Mouse (Mus musculus) frontal cortex, adult 2 months (tissue): ENCODE results near the gene Vsnl1. TPM values are rescaled to one million over a fixed set of nuclear protein-coding genes. Genes with fewer than 3 reads are reported as not detected.

Source experiments
- DNase-seq, 2 experiments: peaks; one replicate each; pipeline ENCODE4 v3.0.0; 2022; ENCODE audit warnings: low spot score in 1 of 2; ENCODE audit errors: extremely low spot score in 1 of 2
- polyA plus RNA-seq: library from polyadenylated mRNA; depleted of rRNA; stranded (reverse); fragments of >200 nt; gene quantifications from 2 replicates; pipeline ENCODE4 v1.2.3, GENCODE M21; 2012

The Vsnl1 gene
- polyA plus RNA-seq, 1 experiment, result 358 TPM

DNA sequence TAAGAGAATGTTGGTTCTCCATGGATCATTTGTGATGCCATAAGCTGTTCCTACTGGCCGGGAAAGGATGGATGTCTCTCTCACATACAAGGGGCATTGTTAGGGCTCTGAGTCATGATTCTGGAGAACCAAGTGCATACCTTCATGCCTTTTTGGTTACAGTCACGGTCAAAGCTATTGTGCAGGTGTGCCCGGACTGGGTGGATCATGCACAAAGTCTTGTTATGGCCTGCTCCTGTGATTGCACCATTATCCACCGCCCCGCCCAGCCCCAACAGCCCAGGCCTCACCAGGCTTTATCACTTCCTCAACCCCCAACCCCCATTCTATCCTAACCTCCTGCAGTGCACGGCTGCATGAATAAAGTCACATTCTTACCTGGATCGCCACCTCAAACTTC, 47.3 kb downstream of the Vsnl1 start:
- DNase-seq, result no peak

DNA sequence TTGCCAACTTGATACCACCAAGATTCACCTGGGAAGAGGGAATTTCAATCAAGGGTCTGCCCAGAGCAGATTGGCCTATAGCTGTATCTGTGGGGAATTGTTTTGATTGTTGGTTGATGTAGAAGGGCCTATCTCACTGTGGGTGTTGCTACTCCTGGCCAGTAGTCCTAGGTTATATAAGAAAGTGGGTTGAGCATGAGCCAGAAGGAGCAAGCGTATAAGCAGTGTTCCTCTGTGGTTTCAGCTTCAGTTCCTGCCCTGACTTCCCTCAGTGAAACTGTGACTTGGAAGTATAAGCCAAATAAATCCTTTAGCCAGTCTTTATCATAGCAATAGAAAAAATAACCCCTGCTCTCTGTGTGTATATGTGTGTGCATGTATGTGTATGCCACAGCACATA, 51.7 kb downstream of the Vsnl1 start:
- no peak for DNase-seq

DNA sequence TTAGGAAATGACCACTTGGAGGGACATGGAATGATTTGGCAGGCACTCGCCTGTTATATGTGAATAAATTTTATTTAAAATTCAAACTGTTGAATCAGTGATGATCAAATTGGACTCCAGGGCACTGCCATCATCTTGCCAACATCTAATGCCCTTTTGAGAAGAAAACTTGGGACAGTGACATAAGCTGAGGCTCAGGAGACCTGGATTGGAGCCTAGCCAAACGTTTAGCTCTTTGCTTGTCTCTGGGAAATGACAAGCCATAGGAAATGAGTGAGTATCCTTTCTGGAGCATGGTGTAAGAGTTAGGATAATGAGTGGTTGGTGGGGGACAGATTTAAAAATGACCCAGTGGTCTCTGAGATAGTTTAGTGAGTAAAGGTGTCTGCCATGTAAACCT, 57.0 kb downstream of the Vsnl1 start:
- no peak for DNase-seq

DNA sequence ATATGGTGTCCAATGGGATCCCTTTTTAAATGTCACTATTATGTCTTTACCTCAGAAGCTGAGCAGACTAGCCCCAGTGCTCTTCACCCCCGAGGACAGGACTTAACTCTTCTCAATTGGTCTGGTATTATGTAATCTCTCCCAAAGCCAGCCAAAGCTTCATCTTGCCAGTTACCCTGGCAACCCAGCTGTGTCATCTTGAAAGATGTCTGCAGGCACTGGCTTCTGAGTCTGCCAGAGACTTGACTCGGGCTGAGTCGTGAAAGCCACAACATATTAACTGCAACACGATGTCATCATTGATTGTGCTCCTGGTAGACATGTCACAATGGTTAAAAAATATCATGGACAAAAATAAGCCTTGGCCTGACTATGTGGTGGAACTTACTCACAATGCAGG, 66.4 kb downstream of the Vsnl1 start:
- peak; percentile 77 to 79 for DNase-seq

DNA sequence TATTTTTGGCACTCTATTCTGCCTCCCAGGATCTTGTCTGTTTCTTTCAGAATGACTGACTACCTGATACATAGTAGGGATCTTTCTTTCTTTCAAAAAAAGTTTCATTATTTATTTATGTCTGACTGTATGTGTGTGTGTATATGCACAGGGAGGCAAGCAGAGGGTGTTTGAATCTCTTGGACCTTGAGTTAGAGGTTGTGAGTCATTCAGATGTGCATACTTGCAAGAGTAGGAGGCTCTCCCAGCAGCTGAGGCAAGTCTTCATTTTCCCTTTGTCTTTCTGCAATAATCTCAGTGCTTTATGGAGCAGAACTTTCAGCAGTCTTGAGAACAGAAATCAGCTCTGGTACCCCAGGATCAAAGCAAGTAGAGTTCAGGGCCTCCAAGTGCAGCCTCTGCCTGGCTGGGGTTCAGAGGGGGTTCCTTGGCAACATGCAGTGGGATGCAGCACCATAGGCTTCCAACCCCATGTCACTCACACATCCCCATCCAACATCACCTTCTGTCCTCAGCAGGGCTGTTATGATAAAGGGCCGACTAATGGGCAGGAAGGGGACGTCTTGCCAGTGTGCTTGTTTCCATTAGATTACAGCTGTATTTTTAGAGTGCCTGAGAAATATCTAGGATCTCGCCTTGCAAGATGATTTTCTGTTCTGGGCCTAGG, 69.2 kb downstream of the Vsnl1 start:
- no peak for DNase-seq

DNA sequence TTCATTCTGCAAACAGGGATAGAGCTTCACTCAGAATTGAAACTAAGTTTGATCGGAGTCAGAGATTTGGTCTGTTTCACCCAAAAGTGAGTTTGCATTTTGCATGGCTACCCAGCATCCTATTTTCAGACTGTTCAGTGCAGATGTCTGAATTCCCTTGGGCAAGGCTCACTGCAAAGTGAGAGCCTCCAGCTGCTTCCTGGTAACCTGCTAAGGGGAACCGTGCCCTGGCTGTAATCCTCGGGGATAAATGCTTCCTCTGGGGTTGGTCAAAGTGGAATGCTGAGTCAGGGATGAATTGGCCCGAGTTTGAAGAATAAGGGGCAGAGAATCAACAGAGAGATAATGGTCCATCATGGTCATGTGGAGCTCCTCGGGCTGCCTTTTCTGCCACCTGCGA, 71.5 kb downstream of the Vsnl1 start:
- DNase-seq, result no peak

DNA sequence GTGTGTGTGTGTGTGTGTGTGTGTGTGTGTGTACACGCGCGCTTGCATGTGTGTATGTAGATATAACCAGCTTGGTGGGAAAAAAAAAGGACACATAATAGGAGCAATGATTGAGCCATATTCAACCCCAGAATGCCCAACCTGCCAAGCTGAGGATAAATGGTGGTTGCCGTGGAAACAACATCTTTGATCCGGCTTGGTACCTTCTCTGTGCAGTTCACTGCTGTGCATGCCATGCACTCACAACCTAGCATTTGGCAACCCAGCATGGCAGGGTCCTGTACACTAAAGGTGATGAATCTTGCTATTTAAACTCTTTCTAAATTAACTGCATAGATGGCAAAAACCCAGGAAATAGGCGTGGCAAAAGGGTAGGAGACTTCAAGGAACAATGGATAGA, 74.0 kb downstream of the Vsnl1 start:
- DNase-seq, result no peak

DNA sequence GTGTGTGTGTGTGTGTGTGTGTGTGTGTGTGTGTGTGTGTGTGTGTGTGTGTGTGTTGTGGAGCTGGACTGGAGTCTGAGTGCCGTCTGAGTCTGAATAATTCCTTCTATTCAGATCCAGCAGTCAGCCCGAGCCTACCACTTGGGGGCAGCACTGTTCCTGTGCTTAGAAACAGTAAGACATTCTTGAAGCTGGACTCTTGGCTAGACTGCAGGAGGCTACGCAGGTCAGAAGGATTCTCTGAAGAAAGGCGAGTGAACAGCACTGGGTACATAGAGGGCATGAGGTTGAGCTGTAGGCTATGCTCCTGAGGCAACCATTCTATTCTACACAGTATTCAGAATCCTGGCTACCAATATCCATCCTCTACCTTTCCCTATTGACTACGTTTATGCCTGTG, 85.5 kb downstream of the Vsnl1 start:
- DNase-seq, result peak; percentile 73 to 93

DNA sequence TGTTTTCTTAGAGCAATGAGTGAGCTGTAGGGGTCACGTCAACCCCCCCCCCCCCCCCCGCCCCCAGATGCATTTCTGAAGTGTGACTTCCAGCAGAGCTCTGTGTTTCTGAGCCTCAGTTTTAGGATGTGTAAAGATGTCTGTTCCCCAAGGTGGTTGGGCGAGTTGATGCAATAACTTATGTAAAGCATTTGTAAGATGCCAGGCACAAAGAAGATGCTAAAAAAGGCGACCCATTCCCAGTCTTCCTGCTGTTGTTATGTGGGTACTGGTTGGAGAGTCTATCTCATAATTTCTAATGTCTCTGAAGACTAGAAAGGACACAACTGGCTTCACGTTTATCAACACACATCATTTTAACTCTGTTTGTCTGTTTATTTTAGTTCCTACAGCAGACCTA, 86.5 kb downstream of the Vsnl1 start:
- peak in 1 of 2 experiments; percentile 62 for DNase-seq

DNA sequence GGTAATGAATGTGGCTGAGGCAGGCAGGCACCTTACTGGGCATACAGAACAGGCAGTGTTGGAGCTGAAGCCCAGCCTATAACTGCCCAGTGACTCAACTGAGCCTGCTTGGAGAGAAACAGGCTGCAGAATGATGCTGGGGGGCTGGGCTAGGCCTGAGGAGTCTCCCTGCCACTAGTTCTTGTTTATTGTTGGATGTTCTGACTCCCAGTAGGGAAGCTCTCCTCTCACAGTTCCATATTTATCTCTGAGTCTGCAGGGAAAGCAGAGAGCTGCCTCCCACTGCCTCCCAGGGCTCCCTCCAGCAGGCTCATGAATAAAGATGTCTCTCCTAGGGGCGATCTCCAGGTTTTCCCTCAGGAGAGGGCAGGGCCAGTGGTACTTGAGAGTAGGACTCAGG, 88.0 kb downstream of the Vsnl1 start:
- DNase-seq, result peak; percentile 81 to 83

DNA sequence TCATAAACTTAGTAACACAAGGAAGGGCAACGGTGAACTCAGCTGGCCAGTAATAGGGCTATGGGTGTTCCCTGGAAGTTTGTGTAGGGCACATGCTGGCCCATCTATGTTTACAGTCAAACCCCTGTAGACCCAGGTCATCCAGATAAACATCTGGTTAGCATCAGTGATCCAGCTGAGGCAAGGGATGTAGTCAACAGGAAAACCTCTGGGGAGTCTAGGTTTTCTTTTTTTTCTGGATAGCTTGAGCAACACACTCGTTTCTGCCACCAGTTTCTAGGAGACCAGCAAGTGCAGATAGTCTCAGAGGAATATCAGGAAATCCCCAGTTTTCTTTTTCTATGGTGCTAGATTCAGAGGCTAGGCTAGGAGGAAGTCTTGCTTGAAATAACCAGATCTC, 90.5 kb downstream of the Vsnl1 start:
- DNase-seq, result no peak

DNA sequence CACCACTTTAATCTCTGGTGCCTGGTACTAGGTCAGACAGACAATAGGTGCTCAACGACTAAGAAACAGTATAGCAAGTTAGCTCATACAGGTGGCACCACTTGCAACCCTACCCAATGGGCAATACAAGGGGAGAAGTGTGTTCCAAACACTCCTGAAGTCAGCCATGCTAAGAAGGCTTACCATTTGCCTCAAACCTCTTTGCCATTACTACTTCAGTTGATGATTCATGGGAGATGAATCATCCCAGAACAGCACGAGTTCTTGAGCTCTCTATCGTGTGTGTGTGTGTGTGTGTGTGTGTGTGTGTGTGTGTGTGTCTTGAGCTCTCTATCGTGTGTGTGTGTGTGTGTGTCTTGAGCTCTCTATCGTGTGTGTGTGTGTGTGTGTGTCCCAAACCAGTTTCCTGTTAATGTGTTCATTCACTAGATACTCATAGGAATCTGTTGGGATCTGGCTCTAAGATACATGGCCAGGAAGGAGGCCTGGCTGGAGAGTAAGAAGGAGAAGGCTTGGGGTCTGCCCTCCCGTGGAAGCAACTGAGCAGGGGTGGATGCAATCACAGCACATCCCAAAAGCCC, 94.3 kb downstream of the Vsnl1 start:
- peak in 1 of 2 experiments; percentile 38 for DNase-seq

DNA sequence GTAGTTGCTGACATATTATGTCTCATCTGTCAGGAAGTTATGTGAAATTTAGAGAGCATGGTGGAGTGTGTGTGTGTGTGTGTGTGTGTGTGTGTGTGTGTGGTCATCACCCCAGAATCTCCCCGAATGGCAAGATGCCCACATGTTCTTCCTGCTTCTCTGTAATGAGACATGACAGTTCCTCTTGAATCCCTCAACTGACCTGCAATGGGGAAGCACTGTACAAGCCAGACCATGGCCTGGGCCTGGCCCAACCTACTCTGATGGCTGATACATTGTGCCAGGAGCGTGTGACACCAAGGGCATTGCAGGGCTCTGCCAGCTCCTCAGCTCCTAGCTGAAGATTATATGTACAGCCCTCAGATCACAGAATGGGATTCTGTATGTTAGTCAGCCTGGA, 98.2 kb downstream of the Vsnl1 start:
- DNase-seq, result no peak

DNA sequence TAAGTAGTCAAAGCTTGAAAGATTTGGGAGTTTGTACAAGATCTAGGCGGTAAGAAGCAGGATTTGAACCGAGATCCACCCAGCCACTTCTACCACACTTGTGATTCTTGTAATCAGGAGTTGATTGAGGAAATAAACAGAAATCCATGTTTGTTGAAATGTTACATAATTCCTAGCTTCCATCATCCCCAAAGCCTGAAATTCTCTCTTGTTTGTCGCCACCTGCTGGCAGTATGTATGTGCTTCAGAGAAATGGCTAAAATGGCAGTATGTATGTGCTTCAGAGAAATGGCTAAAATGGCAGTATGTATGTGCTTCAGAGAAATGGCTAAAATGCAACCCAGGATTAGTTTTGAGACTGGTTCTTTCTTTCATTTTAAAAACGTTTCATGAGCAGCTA, 99.6 kb downstream of the Vsnl1 start:
- peak in 1 of 2 experiments; percentile 67 for DNase-seq

DNA sequence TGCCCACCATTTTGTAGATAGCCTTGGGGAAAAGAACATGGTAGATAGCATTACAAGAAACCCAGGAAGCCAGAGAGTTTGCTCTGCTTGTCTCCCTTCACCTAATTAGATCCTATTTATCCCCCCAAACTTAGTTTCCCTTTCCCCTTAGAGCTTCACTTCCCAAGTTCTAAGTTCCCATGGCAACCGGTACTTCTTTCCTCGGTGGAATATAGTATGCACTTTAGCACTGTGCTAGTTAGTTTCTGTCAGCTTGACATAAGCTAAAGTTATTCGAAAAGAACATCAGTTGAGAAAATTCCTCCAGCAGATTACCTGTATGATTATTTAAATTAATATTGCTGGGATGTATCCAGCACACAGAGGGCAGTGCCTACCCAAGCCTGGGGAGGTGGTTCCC, 109.9 kb downstream of the Vsnl1 start:
- no peak for DNase-seq

DNA sequence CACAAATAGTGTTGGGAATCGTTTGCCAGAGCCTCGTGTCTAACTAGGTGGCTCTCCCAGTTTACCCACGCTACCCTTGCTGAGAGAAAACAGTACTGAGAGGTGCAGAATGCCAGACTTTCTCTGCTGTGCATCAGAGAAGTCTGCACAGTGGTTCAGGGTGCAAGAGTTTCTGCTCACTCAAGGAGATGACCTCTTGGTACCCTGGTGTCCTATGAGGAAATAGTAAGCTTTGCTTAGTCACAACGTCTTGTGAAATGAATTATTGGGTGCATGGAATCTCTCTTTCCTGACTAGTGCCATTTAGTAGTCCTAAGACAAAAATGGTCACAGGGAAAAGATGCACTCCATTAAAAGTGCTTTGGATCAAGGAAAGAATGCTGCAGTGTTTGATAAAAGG, 111.9 kb downstream of the Vsnl1 start:
- no peak for DNase-seq

DNA sequence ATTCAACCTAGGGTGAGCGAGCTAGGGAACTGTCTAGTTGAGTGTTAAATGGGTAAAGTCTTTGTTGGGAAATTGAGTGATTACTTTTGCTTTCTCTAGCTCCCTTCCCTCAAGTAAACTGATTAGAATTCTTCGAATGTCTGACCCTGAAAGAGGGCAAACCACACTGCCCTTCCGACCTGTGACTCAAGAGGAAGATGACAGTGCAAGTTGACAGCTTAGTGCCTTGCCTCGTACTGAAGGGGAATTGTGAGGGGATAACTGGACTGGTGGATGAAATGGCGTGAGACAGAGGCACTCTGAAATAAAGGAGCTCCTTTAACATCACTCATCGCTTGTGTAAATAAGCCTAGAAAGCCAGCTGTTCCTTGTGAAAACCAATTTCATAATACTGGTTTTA, 118.7 kb downstream of the Vsnl1 start:
- no peak for DNase-seq

DNA sequence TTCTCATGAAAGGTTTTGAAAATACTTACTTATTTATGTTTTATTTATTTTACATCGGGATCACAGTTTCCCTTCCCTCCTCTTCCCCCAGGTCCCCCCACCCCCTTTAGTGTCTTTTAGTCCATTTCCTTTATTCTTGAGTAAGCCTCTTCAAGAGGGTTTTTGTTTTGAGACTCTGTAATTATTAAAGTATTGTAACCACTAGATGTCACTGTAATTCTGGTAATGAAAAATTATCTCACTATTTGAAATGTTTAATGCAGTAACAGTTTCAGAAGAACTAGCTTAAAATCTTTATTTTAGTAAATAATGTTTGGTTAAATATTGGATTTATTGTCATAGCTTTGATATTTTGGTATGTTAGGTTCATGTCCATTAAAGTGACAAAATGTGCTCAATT, 122.6 kb downstream of the Vsnl1 start:
- DNase-seq, result no peak

DNA sequence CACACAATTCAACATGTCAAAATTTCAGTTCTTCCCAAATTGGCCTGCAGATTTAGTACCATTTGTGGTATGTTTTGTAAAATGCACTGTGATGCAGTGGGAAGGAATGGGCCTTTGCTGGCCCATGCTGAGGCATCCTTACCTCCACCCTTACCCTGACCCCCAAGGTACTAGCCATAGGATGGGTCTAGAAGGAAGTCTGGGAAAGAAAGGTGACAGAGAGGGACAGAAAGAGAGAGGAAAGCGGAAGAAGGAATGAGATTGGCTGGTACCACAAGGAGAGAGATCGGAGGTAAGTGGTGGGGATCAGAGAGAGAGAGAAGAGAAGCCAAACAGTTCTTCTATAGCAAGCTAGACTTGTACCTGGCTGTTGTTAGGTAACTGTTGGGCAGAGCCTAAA, 125.3 kb downstream of the Vsnl1 start:
- DNase-seq, result no peak

DNA sequence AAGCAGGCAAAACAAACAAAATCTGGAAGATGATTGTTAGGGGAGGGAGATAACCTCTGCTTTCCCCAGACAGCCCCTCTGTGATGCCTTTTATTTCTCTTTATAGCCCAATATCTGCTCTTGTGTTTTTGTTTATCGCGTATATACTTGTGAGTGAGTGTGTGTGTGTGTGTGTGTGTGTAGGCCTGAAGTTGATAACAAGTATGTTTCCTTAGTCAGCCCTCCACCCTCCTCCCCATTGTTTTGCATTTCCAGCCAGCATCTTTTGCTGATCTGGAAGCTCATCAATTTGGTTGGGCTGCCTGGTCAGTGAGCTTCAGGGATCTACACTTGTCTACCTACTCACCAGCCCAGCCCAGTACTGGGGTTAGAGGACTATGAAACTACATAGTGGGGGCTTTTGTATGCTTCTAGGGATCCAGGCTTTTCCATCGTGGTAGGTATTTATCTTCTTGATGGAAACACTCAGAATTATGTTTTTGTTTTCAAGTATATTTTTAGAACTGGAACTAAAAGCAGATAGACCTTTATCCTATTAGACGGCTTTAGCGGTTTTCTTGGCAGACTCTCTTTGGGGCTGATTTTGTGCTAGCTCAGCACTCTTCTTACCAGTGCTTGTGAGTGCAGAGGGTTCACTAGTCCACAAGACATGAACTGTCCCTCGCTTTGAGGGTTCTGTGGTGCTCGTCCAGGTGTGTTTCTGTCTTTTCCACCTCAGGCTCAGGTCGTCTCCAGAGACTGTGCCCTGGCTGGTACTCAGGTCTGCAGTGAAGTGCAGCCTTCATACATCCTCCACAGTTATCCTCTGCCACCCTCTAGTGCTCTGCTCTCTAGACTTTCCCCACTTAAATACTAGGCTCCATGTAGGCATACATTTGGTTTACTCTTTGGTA, 129.4 kb downstream of the Vsnl1 start:
- no peak for DNase-seq

DNA sequence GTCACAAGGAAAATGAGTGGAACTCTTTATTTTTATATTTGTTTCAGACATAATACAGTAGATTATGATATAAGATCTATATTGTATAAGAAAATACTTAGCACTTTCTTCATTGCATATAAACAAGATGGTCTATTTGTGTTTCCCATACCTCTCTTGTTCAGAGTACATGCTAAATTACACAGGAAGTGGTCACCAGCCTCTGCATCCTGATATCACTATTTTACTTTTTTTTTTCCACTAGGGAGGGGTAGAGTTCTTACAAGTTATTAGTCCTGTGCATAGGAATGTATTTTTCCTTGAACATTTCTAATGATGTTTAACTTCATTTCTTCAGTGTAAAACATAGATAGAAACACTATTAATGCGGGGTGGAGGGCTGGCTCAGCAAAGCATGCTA, 135.6 kb downstream of the Vsnl1 start:
- DNase-seq, result no peak

DNA sequence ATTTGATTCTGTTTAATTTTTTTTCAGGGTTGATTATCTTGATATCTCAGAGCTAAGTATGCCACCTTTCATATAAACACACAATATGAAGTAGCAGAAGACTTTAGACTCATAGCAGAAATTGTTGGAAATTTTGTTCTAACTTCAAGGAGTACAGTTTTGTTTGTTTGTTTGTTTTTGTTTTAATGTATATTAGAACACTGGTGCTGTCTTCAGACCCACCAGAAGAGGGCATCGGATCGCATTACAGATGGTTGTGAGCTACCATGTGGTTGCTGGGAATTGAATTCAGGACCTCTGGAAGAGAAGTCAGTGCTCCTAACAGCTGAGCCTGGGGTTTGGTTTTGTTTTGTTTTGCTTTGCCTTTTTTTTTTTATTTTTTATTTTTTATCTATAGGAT, 150.0 kb downstream of the Vsnl1 start:
- no peak for DNase-seq
